Mouse (Mus musculus): ENCODE data around the gene Dnajc14.
A peak's percentile ranks its signal among the peaks of the same experiment; 100 is the strongest.
"Not testable (repeated sequence)": the region's sequence is repeated elsewhere in the genome, so short reads cannot be mapped to it uniquely, and the experiment has no call there.

Dnajc14 gene

GRCm38 (mm10) chr10:128821358-128822056 lies 17.6 kb downstream of the Dnajc14 start, which contains the start of gene Ormdl2:
Gene Ormdl2, minus strand, starts transcription at chr10:128821645.
- DNase-seq (ENCODE audit: low read depth) = peak; percentile 100

GRCm38 (mm10) chr10:128822135-128822534 lies 18.3 kb downstream of the Dnajc14 start:
- no peak for DNase-seq (ENCODE audit: low read depth)

- not testable (repeated sequence) for DNase-seq (ENCODE audit: low read depth)
Observed at GRCm38 (mm10) chr10:128823087-128823486, 19.2 kb downstream of the Dnajc14 start.

GRCm38 (mm10) chr10:128823821-128824220 lies 20.0 kb downstream of the Dnajc14 start:
- peak; percentile 20 for DNase-seq (ENCODE audit: low read depth)

- DNase-seq (ENCODE audit: low read depth) = no peak
Observed at GRCm38 (mm10) chr10:128837400-128837799, 33.5 kb downstream of the Dnajc14 start.

GRCm38 (mm10) chr10:128839434-128839833 lies 35.6 kb downstream of the Dnajc14 start:
- DNase-seq (ENCODE audit: low read depth) = no peak

- DNase-seq (ENCODE audit: low read depth) = no peak
Observed at GRCm38 (mm10) chr10:128840612-128841011, 36.8 kb downstream of the Dnajc14 start.

GRCm38 (mm10) chr10:128843260-128843659 lies 39.4 kb downstream of the Dnajc14 start:
- DNase-seq (ENCODE audit: low read depth) = no peak

GRCm38 (mm10) chr10:128845516-128845915 lies 41.7 kb downstream of the Dnajc14 start:
- peak; percentile 66 for DNase-seq (ENCODE audit: low read depth)

GRCm38 (mm10) chr10:128846664-128847063 lies 42.8 kb downstream of the Dnajc14 start:
- no peak for DNase-seq (ENCODE audit: low read depth)

- DNase-seq (ENCODE audit: low read depth) = no peak
Observed at GRCm38 (mm10) chr10:128848426-128848825, 44.6 kb downstream of the Dnajc14 start.

- DNase-seq (ENCODE audit: low read depth) = peak; percentile 24
Observed at GRCm38 (mm10) chr10:128850339-128850738, 46.5 kb downstream of the Dnajc14 start.

- no peak for DNase-seq (ENCODE audit: low read depth)
Observed at GRCm38 (mm10) chr10:128861176-128861575, 57.3 kb downstream of the Dnajc14 start.

- peak; percentile 53 for DNase-seq (ENCODE audit: low read depth)
Observed at GRCm38 (mm10) chr10:128866042-128866441, 62.2 kb downstream of the Dnajc14 start.

GRCm38 (mm10) chr10:128866518-128866917 lies 62.7 kb downstream of the Dnajc14 start:
- no peak for DNase-seq (ENCODE audit: low read depth)
